Mouse (Mus musculus): ENCODE results near the gene Ccr10.

Gene Ccr10

GRCm38 (mm10) chr11:101152825-101153224 lies 22.4 kb downstream of the Ccr10 start:
- no peak for DNase-seq

- DNase-seq, result no peak
Observed at GRCm38 (mm10) chr11:101151063-101151462, 24.2 kb downstream of the Ccr10 start.

- no peak for DNase-seq
Observed at GRCm38 (mm10) chr11:101149178-101150105, 25.8 kb downstream of the Ccr10 start.

- no peak for DNase-seq
Observed at GRCm38 (mm10) chr11:101148751-101149150, 26.5 kb downstream of the Ccr10 start.

- DNase-seq, result peak in 1 of 2 experiments; percentile 51
Observed at GRCm38 (mm10) chr11:101146377-101146776, 28.9 kb downstream of the Ccr10 start.

- peak in 1 of 2 experiments; percentile 47 for DNase-seq
Observed at GRCm38 (mm10) chr11:101143338-101144225, 31.7 kb downstream of the Ccr10 start.

GRCm38 (mm10) chr11:101142215-101142967 lies 32.9 kb downstream of the Ccr10 start:
- DNase-seq, result no peak

GRCm38 (mm10) chr11:101141088-101141487 lies 34.2 kb downstream of the Ccr10 start:
- DNase-seq, result no peak

GRCm38 (mm10) chr11:101140164-101140819 lies 35.0 kb downstream of the Ccr10 start:
- DNase-seq, result peak in 1 of 2 experiments; percentile 17

GRCm38 (mm10) chr11:101138536-101139181 lies 36.6 kb downstream of the Ccr10 start:
- no peak for DNase-seq

GRCm38 (mm10) chr11:101137000-101137399 lies 38.2 kb downstream of the Ccr10 start:
- DNase-seq, result no peak

GRCm38 (mm10) chr11:101134217-101134865 lies 40.9 kb downstream of the Ccr10 start:
- DNase-seq, result peak in 1 of 2 experiments; percentile 35

- no peak for DNase-seq
Observed at GRCm38 (mm10) chr11:101133037-101133436, 42.2 kb downstream of the Ccr10 start.

- DNase-seq, result peak; percentile 39 to 47
Observed at GRCm38 (mm10) chr11:101131701-101132100, 43.5 kb downstream of the Ccr10 start.

- peak; percentile 60 for DNase-seq
Observed at GRCm38 (mm10) chr11:101131187-101131586, 44.1 kb downstream of the Ccr10 start.

- peak; percentile 23 to 41 for DNase-seq
Observed at GRCm38 (mm10) chr11:101130056-101130756, 45.0 kb downstream of the Ccr10 start.

GRCm38 (mm10) chr11:101128996-101129577 lies 46.2 kb downstream of the Ccr10 start:
- DNase-seq, result peak; percentile 78 to 79

GRCm38 (mm10) chr11:101127075-101127474 lies 48.2 kb downstream of the Ccr10 start:
- DNase-seq, result peak; percentile 32 to 46

- peak in 1 of 2 experiments; percentile 15 for DNase-seq
Observed at GRCm38 (mm10) chr11:101125008-101125407, 50.2 kb downstream of the Ccr10 start.

GRCm38 (mm10) chr11:101124494-101124893 lies 50.7 kb downstream of the Ccr10 start:
- peak in 1 of 2 experiments; percentile 23 for DNase-seq

All from cerebellum, postnatal 36 days (tissue).